ENCODE assay signal across 29 mouse cellular contexts in the genomic region with DNA sequence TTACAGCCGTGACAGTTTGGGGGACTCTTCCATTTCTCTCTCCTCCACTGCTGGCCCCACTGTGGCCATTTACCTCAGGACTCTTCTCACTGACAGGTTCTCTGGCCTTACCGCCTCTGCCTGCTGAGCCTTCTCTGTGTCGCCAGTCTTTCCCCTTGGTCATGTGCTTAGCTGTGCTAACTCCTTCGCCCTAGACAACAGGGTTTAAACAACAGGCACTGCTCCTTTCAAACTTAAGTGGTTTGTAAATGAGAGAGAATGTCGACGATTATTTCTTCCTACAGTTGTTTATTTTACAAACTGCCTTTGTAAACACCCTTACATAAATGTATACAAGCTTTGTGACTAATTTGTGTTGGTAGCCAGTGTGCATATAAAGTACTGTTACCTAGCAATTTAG. TPM values are rescaled to one million over a fixed set of nuclear protein-coding genes. Genes with fewer than 3 reads are reported as not detected.
A peak's percentile ranks its signal among the peaks of the same experiment; 100 is the strongest.
DNase-seq lines count a peak whose midpoint lies in the region; ATAC-seq and TF ChIP-seq lines count a peak whose summit lies in the region.
"Had no signal": no experiment of that assay in that cellular context is flagged by ENCODE, and none has a peak within 500 bp of the region (broad histone marks: within the 10 kb centered on the region; RNA-seq: fewer than 3 reads in every experiment).

No protein-coding gene starts in this region.

- intact Hi-C loops in heart, adult 2 months (cut with DNase I), result no loop called here

- no peak overlapping the region for H3K27ac ChIP-seq in heart, adult 2 months
- peak overlapping the region; percentile 37; the same call in 1 of the 2 replicates for H3K27ac ChIP-seq in kidney, embryonic 14.5 days (ENCODE audit: low read depth, low read length)
- peak overlapping the region; percentile 47 for H3K27ac ChIP-seq in lung, postnatal 0 days (ENCODE audit: low read length)
- peak overlapping the region; percentile 25; the same call in 1 of the 2 replicates for H3K27ac ChIP-seq in stomach, embryonic 16.5 days (ENCODE audit: low read length)
- H3K27ac ChIP-seq in neural tube, embryonic 15.5 days (replicated peaks), result no peak overlapping the region
- H3K27ac ChIP-seq: gastrocnemius, adult 2 months; heart, embryonic 13.5 days; hindbrain, embryonic 15.5 days; limb, embryonic 15.5 days; liver, embryonic 14.5 days had no signal

- no peak overlapping the region for H3K4me3 ChIP-seq in heart, adult 2 months
- no peak overlapping the region for H3K4me3 ChIP-seq in kidney, embryonic 14.5 days (ENCODE audit: low read length)
- H3K4me3 ChIP-seq in lung, postnatal 0 days (ENCODE audit: low read depth, low read length), result no peak overlapping the region
- H3K4me3 ChIP-seq in stomach, embryonic 16.5 days (replicated peaks; ENCODE audit: low read length), result no peak overlapping the region
- H3K4me3 ChIP-seq in neural tube, embryonic 15.5 days (replicated peaks), result no peak overlapping the region
- H3K4me3 ChIP-seq: erythroblast, embryonic 14.5 days; gastrocnemius, adult 2 months; heart, embryonic 13.5 days; hindbrain, embryonic 15.5 days; limb, embryonic 15.5 days had no signal

- H3K79me2 ChIP-seq in heart, adult 2 months (replicated peaks; ENCODE audit: control insufficient read depth, insufficient read depth, low read length), result no peaks in the 10 kb centered on the region

- ATAC-seq in kidney, embryonic 14.5 days (ENCODE audit: low FRiP score, low TSS enrichment), result no peak
- ATAC-seq in lung, postnatal 0 days, result no peak
- ATAC-seq in stomach, embryonic 16.5 days (ENCODE audit: insufficient read depth, low FRiP score), result no peak
- ATAC-seq in neural tube, embryonic 15.5 days (ENCODE audit: low FRiP score), result no peak
- ATAC-seq: activated CD4-positive, CD25-positive, alpha-beta regulatory T cell, adult 4 months; forebrain, embryonic 16.5 days; inflammation-experienced regulatory T-cells, adult 6 months had no signal

- 77% methylated on average over 6 of the region's 6 CpGs for WGBS in heart, adult 2 months
- WGBS in kidney, embryonic 14.5 days, result 49% methylated on average over 6 of the region's 6 CpGs
- 23% methylated on average over 6 of the region's 6 CpGs for WGBS in lung, postnatal 0 days
- 35% methylated on average over 6 of the region's 6 CpGs for WGBS in stomach, embryonic 16.5 days
- 21% methylated on average over 6 of the region's 6 CpGs for WGBS in neural tube, embryonic 15.5 days

- TF ChIP-seq POLR2A in heart, adult 2 months (IDR thresholded peaks at IDR 0.05; ENCODE audit: insufficient read depth, low read depth, low read length), result no peak

- TF ChIP-seq EP300 in heart, adult 2 months (IDR thresholded peaks at IDR 0.05; ENCODE audit: insufficient read depth, low read depth, low read length), result no peak
- TF ChIP-seq EP300 in lung, postnatal 0 days (IDR thresholded peaks at IDR 0.05), result no peak

- H3K36me3 ChIP-seq in heart, adult 2 months (ENCODE audit: control insufficient read depth, insufficient read depth, low read length), result no peaks in the 10 kb centered on the region
- no peaks in the 10 kb centered on the region for H3K36me3 ChIP-seq in kidney, embryonic 14.5 days (ENCODE audit: control insufficient read depth, insufficient read depth, low read length)
- no peaks in the 10 kb centered on the region for H3K36me3 ChIP-seq in lung, postnatal 0 days (ENCODE audit: insufficient read depth, low read length)
- no peaks in the 10 kb centered on the region for H3K36me3 ChIP-seq in stomach, embryonic 16.5 days (ENCODE audit: control insufficient read depth, insufficient read depth, low read length)
- no peaks in the 10 kb centered on the region for H3K36me3 ChIP-seq in neural tube, embryonic 15.5 days
- H3K36me3 ChIP-seq: heart, embryonic 13.5 days; hindbrain, embryonic 15.5 days; limb, embryonic 15.5 days had no signal

- no peak overlapping the region for H3K9ac ChIP-seq in heart, adult 2 months (ENCODE audit: low read depth, low read length)
- H3K9ac ChIP-seq in kidney, embryonic 14.5 days (ENCODE audit: low read depth, low read length), result no peak overlapping the region
- H3K9ac ChIP-seq in lung, postnatal 0 days (replicated peaks; ENCODE audit: low read depth), result no peak overlapping the region
- H3K9ac ChIP-seq in stomach, embryonic 16.5 days (ENCODE audit: low read length), result no peak overlapping the region
- no peak overlapping the region for H3K9ac ChIP-seq in neural tube, embryonic 15.5 days (replicated peaks)
- H3K9ac ChIP-seq: heart, embryonic 13.5 days; hindbrain, embryonic 15.5 days; limb, embryonic 15.5 days; liver, embryonic 14.5 days had no signal

- DNase-seq in heart, adult 11 months, result peak; percentile 69
- no peak for DNase-seq in heart, adult 2 months
- no peak for DNase-seq in kidney, postnatal 25 days
- DNase-seq in lung, postnatal 0 days (ENCODE audit: low spot score), result peak; percentile 17
- no peak for DNase-seq in lung, postnatal 14 days
- DNase-seq: adrenal gland, adult 2 months; adrenal gland, postnatal 36 days; cerebellum, adult 18-20 months; cerebellum, postnatal 14 days; gastrocnemius, adult 2 months; gastrocnemius, postnatal 36 days; heart, postnatal 10 days; left cerebral cortex, postnatal 4 days; midbrain, embryonic 14.5 days; right cerebral cortex, postnatal 25 days; thymus, adult 2 months; thymus, postnatal 36 days had no signal

- H3K4me1 ChIP-seq in heart, adult 2 months (ENCODE audit: control insufficient read depth, insufficient read depth, low read length), result no peaks in the 10 kb centered on the region
- 0 out of 2 replicates have a peak, but pooled peaks cover 9% of the 10 kb centered on the region for H3K4me1 ChIP-seq in kidney, embryonic 14.5 days (ENCODE audit: control insufficient read depth, insufficient read depth, low read length)
- peaks cover 3% of the 10 kb centered on the region; the same call in 1 of the 2 replicates for H3K4me1 ChIP-seq in lung, postnatal 0 days (ENCODE audit: insufficient read depth, low read depth, low read length)
- peaks cover 5% of the 10 kb centered on the region; the same call in 1 of the 2 replicates for H3K4me1 ChIP-seq in stomach, embryonic 16.5 days (ENCODE audit: control insufficient read depth, insufficient read depth, low read length)
- no peaks in the 10 kb centered on the region for H3K4me1 ChIP-seq in neural tube, embryonic 15.5 days
- H3K4me1 ChIP-seq: hindbrain, embryonic 15.5 days had no signal

- no peaks in the 10 kb centered on the region for H3K27me3 ChIP-seq in heart, adult 2 months (ENCODE audit: control insufficient read depth, insufficient read depth, low read length)
- no peaks in the 10 kb centered on the region for H3K27me3 ChIP-seq in kidney, embryonic 14.5 days (ENCODE audit: control insufficient read depth, insufficient read depth, low read length)
- H3K27me3 ChIP-seq in lung, postnatal 0 days (replicated peaks; ENCODE audit: insufficient read depth, low read length), result no peaks in the 10 kb centered on the region
- H3K27me3 ChIP-seq in stomach, embryonic 16.5 days (ENCODE audit: control insufficient read depth, insufficient read depth, low read length), result no peaks in the 10 kb centered on the region
- H3K27me3 ChIP-seq in neural tube, embryonic 15.5 days (replicated peaks), result no peaks in the 10 kb centered on the region
- H3K27me3 ChIP-seq: CH12.LX; heart, embryonic 13.5 days; hindbrain, embryonic 15.5 days; limb, embryonic 15.5 days had no signal

- H3K9me3 ChIP-seq in kidney, embryonic 14.5 days (ENCODE audit: control insufficient read depth, low read length), result no peaks in the 10 kb centered on the region
- no peaks in the 10 kb centered on the region for H3K9me3 ChIP-seq in lung, postnatal 0 days (ENCODE audit: low read length)
- no peaks in the 10 kb centered on the region for H3K9me3 ChIP-seq in stomach, embryonic 16.5 days (replicated peaks; ENCODE audit: control insufficient read depth, low read length)
- no peaks in the 10 kb centered on the region for H3K9me3 ChIP-seq in neural tube, embryonic 15.5 days (replicated peaks)
- H3K9me3 ChIP-seq: heart, embryonic 13.5 days; hindbrain, embryonic 15.5 days; limb, embryonic 15.5 days had no signal

- H3K4me2 ChIP-seq in kidney, embryonic 14.5 days (replicated peaks; ENCODE audit: low read depth, low read length), result no peak overlapping the region
- no peak overlapping the region for H3K4me2 ChIP-seq in lung, postnatal 0 days (replicated peaks; ENCODE audit: low read depth, low read length)
- no peak overlapping the region for H3K4me2 ChIP-seq in stomach, embryonic 16.5 days (ENCODE audit: low read depth, low read length)
- H3K4me2 ChIP-seq in neural tube, embryonic 15.5 days, result no peak overlapping the region
- H3K4me2 ChIP-seq: heart, embryonic 13.5 days; hindbrain, embryonic 15.5 days; limb, embryonic 15.5 days had no signal

- no peak for TF ChIP-seq CTCF in heart, adult 2 months (IDR thresholded peaks at IDR 0.05)
- no peak for TF ChIP-seq CTCF in lung, postnatal 0 days (IDR thresholded peaks at IDR 0.05)

RNA-seq across cellular contexts. Expression of gene Dock8, which starts 39.0 kb away (rescaled TPM):
- 10 to 100 TPM; 17.5 to 24.7 TPM for total RNA-seq in heart, adult 2 months (2021)
- 5.7 and 10.4 TPM in 2 replicates for polyA plus RNA-seq in heart, adult 2 months (2012; rRNA removed)
- 4.4 and 4.9 TPM in 2 replicates for polyA plus RNA-seq in kidney, embryonic 14.5 days (2014; fragmentation: Nextera tagmentation; extraction: Ambion mirVana)
- polyA plus RNA-seq in lung, postnatal 0 days (2015; fragmentation: Nextera tagmentation; extraction: Ambion mirVana), result 8.1 and 9.7 TPM in 2 replicates
- polyA plus RNA-seq in stomach, embryonic 16.5 days (2015; fragmentation: Nextera tagmentation; extraction: Ambion mirVana), result 6.7 and 9.0 TPM in 2 replicates
- 1.2 and 9.1 TPM in 2 replicates for polyA plus RNA-seq in neural tube, embryonic 15.5 days (2015; fragmentation: Nextera tagmentation; extraction: Ambion mirVana)

Comparison
In these comparisons a context has a peak if more than half of its experiments do, and no peak if none do; other contexts are left out.
1. DNase-seq: peak in heart, adult 11 months (single experiment) and lung, postnatal 0 days (single experiment); none in heart, adult 2 months (0 of 2), kidney, postnatal 25 days (0 of 2) and lung, postnatal 14 days (single experiment).
2. H3K27ac ChIP-seq: peak in kidney, embryonic 14.5 days (single experiment), lung, postnatal 0 days (single experiment) and stomach, embryonic 16.5 days (single experiment); none in heart, adult 2 months (single experiment) and neural tube, embryonic 15.5 days (single experiment).